Mouse (Mus musculus) brain, embryonic 14.5 days (tissue): ENCODE measurements around the gene Ss18l2.

Source experiments
- CTCF ChIP-seq: fragments of 200-500 bp; IDR thresholded peaks from 2 replicates; pipeline ENCODE4 v1.5.1; 2012; ENCODE audit warnings: inconsistent platforms, mild to moderate bottlenecking, moderate library complexity, borderline replicate concordance; ENCODE audit not compliant: insufficient read depth, insufficient read length; ENCODE audit errors: extremely low read depth
- POLR2A ChIP-seq: fragments of 200-500 bp; IDR thresholded peaks from 2 replicates; pipeline ENCODE4 v1.6.1; 2012; ENCODE audit warnings: mild to moderate bottlenecking, inconsistent platforms, borderline replicate concordance; ENCODE audit not compliant: poor library complexity, insufficient read depth, insufficient read length, severe bottlenecking; ENCODE audit errors: extremely low read depth

GRCm38 (mm10) chr9:121675556-121675955 lies 34.6 kb upstream of the Ss18l2 start:
- TF ChIP-seq CTCF = no peak
- no peak for TF ChIP-seq POLR2A
